ENCODE assay signal across 20 mouse cellular contexts in genomic region chr16:74027822-74028221, GRCm38 (mm10).
DNase-seq lines count a peak whose midpoint lies in the region; ATAC-seq lines count a peak whose summit lies in the region.
"Had no signal": no experiment of that assay in that cellular context is flagged by ENCODE, and none has a peak within 500 bp of the region (broad histone marks: within the 10 kb centered on the region; RNA-seq: fewer than 3 reads in every experiment).

No protein-coding gene starts in this region.

- H3K9me3 ChIP-seq in forebrain, embryonic 13.5 days (replicated peaks): no peaks in the 10 kb centered on the region
- H3K9me3 ChIP-seq in forebrain, embryonic 12.5 days: no peaks in the 10 kb centered on the region
- H3K9me3 ChIP-seq: embryonic facial prominence, embryonic 13.5 days; heart, embryonic 15.5 days; intestine, embryonic 15.5 days; limb, embryonic 10.5 days; liver, embryonic 13.5 days; lung, embryonic 15.5 days; midbrain, embryonic 12.5 days had no signal

- no peaks in the 10 kb centered on the region for H3K36me3 ChIP-seq in forebrain, embryonic 13.5 days (ENCODE audit: poor library complexity, severe bottlenecking)
- H3K36me3 ChIP-seq in forebrain, embryonic 12.5 days (replicated peaks): no peaks in the 10 kb centered on the region
- H3K36me3 ChIP-seq: embryonic facial prominence, embryonic 13.5 days; heart, embryonic 15.5 days; intestine, embryonic 15.5 days; limb, embryonic 10.5 days; liver, embryonic 13.5 days; lung, embryonic 15.5 days; midbrain, embryonic 12.5 days had no signal

- no peak overlapping the region for H3K9ac ChIP-seq in forebrain, embryonic 13.5 days
- H3K9ac ChIP-seq in forebrain, embryonic 12.5 days: no peak overlapping the region
- H3K9ac ChIP-seq: embryonic facial prominence, embryonic 13.5 days; heart, embryonic 15.5 days; intestine, embryonic 15.5 days; liver, embryonic 13.5 days; lung, embryonic 15.5 days; midbrain, embryonic 12.5 days had no signal

- ATAC-seq in forebrain, embryonic 13.5 days: peak; percentile 24; the same call in 1 of the 2 replicates
- no peak for ATAC-seq in forebrain, embryonic 12.5 days (ENCODE audit: low FRiP score)
- no peak for ATAC-seq in megakaryocyte, adult 5-6 weeks (ENCODE audit: poor library complexity, severe bottlenecking)
- ATAC-seq: activated CD4-positive, CD25-positive, alpha-beta regulatory T cell, adult 4 months; intestine, embryonic 15.5 days; Patski had no signal

- no peak overlapping the region for H3K27ac ChIP-seq in forebrain, embryonic 13.5 days
- H3K27ac ChIP-seq in forebrain, embryonic 12.5 days: no peak overlapping the region
- H3K27ac ChIP-seq: embryonic facial prominence, embryonic 13.5 days; heart, embryonic 15.5 days; intestine, embryonic 15.5 days; limb, embryonic 10.5 days; liver, embryonic 13.5 days; lung, embryonic 15.5 days; macrophage; midbrain, embryonic 12.5 days had no signal

- H3K27me3 ChIP-seq in forebrain, embryonic 13.5 days: no peaks in the 10 kb centered on the region
- no peaks in the 10 kb centered on the region for H3K27me3 ChIP-seq in forebrain, embryonic 12.5 days
- H3K27me3 ChIP-seq: embryonic facial prominence, embryonic 13.5 days; heart, embryonic 15.5 days; intestine, embryonic 15.5 days; liver, embryonic 13.5 days; lung, embryonic 15.5 days; midbrain, embryonic 12.5 days; Patski had no signal

- WGBS in forebrain, embryonic 13.5 days: 69% methylated on average over 4 of the region's 4 CpGs
- WGBS in forebrain, embryonic 12.5 days: 73% methylated on average over 4 of the region's 4 CpGs

- H3K4me1 ChIP-seq in forebrain, embryonic 13.5 days: 0 out of 2 replicates have a peak, but pooled peaks cover 3% of the 10 kb centered on the region
- no peaks in the 10 kb centered on the region for H3K4me1 ChIP-seq in forebrain, embryonic 12.5 days
- H3K4me1 ChIP-seq: embryonic facial prominence, embryonic 13.5 days; heart, embryonic 15.5 days; intestine, embryonic 15.5 days; liver, embryonic 13.5 days; lung, embryonic 15.5 days; midbrain, embryonic 12.5 days had no signal

- peak; percentile 4 to 10 for DNase-seq in heart, postnatal 14 days
- no peak for DNase-seq in heart, postnatal 25 days (ENCODE audit: low spot score)
- peak; percentile 8 to 45 for DNase-seq in kidney, postnatal 25 days
- no peak for DNase-seq in kidney, adult 18-20 months
- DNase-seq: gastrocnemius, postnatal 25 days; liver, embryonic 13.5 days; right cerebral cortex, postnatal 4 days; thymus, postnatal 14 days had no signal

- intact Hi-C loops in heart, postnatal 14 days (cut with DNase I): no loop called here
- intact Hi-C loops in heart, postnatal 25 days (cut with DNase I): no loop called here

- no peak overlapping the region for H3K4me3 ChIP-seq in forebrain, embryonic 13.5 days
- H3K4me3 ChIP-seq in forebrain, embryonic 12.5 days (replicated peaks): no peak overlapping the region
- H3K4me3 ChIP-seq: embryonic facial prominence, embryonic 13.5 days; heart, embryonic 15.5 days; intestine, embryonic 15.5 days; limb, embryonic 10.5 days; liver, embryonic 13.5 days; lung, embryonic 15.5 days; midbrain, embryonic 12.5 days had no signal

- H3K4me2 ChIP-seq in forebrain, embryonic 13.5 days: no peak overlapping the region
- no peak overlapping the region for H3K4me2 ChIP-seq in forebrain, embryonic 12.5 days
- H3K4me2 ChIP-seq: embryonic facial prominence, embryonic 13.5 days; heart, embryonic 15.5 days; intestine, embryonic 15.5 days; liver, embryonic 13.5 days; lung, embryonic 15.5 days; midbrain, embryonic 12.5 days had no signal

Comparison
In these comparisons a context has a peak if more than half of its experiments do, and no peak if none do; other contexts are left out.
1. DNase-seq: peak in heart, postnatal 14 days (2 of 2) and kidney, postnatal 25 days (2 of 2); none in heart, postnatal 25 days (single experiment) and kidney, adult 18-20 months (single experiment).